Mouse (Mus musculus) 3T3-L1 (cell line): ENCODE measurements at regions not wholly inside any gene's neighbourhood (a gene's known extent, or its start where the extent isn't known, plus 50 kb on each side); places are given as distances from the start of the nearest gene placed in this dataset.

Experiments used
- DNase-seq: peaks from one replicate; pipeline ENCODE4 v3.0.0-alpha.2; 2015; ENCODE audit warnings: low read depth, low spot score

DNA sequence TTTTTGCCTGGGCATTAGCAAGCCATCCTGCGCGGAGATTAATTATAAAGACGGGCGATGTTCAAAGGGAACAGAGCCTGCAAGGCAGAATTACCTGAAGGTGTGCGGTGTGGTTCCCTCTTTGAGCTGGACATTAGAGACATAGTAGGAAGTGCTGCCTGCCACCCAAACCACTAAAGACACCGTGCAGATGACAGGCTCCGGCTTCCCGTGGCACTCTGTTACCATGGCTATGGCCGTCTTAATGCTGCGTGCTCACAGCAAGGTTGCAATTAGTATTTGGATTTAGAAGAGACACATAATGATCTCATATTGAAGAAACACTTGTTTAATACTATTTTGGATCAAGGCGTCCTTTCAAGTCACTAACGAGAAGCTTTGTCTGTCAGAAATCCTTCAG lies 95.0 kb upstream of the Sox5 start:
- DNase-seq: no peak

DNA sequence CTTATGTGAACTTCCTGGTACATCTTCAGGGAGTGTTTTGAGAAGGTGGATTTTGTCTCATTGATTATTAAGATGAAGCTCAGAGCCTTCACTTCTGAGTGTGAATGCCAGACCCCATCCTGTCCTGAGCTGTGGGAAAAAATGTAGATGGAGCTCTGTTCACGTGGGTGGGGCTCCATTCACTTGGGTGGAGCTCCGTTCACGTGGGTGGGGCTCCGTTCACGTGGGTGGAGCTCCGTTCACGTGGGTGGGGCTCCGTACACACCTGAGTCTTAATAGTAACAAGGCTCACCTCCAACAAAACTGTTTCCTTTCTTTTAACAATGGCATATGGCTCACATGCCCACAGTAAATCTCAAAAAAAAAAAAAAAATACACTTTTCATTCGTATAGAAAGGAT lies 94.1 kb upstream of the Sox5 start:
- DNase-seq: no peak

DNA sequence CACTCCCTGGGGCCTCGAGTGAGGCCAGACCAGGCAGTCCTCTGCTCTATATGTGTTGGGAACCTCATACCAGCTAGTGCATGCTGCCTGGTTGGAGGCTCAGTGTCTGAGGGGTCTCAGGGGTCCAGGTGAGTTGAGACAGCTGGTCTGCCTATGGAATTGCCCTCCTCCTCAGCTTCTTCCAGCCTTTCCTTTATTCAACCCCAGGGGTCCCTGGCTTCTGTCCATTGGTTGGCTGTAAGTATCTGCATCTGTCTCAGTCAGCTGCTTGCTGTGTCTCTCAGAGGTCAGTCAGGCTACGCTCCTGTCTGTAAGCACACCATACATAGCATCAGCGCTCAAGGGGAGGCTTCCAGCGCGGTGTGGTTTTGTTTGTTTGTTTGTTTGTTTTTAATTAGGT lies 92.5 kb upstream of the Sox5 start:
- DNase-seq: no peak

DNA sequence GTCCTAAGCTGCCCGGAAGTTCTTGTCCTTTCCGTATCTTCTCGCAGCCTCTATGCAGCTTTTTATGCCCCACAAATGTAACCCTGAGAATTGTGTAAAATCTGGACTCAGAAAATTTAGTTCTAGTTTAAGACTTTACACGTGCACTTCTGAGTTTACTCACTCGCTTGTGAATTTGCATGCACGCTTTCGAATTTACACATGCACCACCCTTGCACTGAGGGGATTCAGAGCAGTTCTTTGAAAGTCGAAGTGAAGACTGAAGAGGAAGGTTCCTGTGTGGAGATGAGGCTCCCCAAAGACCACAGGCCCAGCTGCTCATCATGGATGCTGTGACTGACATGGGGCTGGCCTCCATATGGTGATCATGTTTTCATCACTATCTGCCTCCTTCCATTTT lies 89.2 kb upstream of the Sox5 start:
- no peak for DNase-seq

DNA sequence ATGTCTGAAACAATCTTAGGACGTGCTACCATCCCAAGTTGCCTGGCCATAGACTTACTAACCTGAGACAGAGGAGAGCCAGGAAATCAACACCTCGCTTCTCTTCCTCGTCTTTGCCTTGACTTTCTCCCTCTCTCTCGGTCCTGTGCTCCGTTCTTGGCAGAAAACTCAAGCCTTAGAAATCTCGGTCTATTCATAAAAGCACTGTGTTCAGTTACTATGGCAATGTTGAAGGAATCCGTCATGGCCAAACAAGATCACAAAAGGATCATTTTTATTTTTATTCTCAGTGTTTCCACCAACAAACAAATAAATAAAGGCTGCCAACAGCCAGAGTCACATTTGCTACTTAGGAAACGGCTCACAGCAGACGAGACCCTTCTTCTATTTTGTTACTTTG lies 85.6 kb upstream of the Sox5 start:
- DNase-seq: no peak

DNA sequence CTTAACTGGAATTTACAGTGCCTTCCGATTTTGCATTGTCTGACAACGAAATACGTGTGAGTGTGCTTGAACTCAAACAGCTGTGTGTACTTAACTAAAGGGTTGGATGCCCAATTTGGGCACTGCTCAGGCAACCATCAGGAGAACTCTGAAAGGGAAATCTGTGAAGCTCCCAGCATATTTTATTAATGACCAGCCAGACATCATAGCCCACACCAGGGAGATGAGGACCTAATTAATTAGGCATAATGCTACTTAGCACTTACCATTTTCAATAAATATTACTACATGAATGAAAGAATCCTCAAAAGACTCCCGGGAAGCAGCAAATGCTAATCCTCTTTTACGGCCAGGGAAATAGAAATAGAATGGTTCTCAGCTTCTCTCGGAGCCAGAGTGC lies 82.2 kb upstream of the Sox5 start:
- DNase-seq: no peak

DNA sequence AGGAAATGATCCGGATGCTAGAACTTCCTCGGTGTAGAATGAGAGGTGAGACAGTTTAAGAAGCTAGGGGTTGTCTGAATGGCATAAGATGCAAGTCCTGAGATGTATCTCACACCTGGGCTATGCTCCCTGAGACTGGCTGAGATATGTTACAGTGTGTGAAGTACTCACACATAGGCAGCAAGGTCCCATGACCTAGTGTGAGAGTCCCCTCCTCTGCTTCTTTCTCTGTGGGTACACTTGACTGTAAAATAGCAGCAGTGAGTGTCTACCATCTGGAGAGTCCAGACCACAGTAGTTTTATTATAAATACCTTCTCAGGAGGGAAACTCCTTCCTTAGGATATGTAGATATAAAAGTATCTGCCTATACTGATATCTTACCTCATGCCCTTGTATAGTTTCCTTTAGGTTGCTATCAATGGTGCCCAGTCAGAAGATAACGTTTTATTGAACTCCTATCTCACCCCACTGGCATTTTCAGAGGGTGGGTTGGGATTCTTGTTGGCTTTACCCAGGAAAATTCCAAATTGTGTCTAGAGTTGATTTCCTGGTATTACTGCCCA lies 81.7 kb upstream of the Sox5 start:
- no peak for DNase-seq

DNA sequence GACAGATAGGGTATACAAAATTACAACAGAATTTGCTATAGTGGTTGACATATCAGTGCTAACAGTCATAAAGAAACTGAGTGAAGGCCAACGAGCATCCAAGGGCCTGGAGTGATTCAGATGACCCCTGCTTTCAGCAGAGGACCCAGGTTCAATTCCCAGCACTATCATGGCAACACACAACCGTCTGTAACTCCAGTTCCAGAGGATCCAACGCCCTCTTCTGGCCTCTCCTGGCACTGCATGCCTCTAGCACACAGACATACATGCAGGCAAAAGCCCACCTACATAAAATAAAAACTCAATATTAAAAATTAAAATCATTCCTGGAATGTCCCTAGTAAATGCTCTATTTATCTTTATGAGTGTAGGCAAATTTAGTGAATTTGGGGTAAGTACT lies 59.7 kb upstream of the Sox5 start:
- no peak for DNase-seq

DNA sequence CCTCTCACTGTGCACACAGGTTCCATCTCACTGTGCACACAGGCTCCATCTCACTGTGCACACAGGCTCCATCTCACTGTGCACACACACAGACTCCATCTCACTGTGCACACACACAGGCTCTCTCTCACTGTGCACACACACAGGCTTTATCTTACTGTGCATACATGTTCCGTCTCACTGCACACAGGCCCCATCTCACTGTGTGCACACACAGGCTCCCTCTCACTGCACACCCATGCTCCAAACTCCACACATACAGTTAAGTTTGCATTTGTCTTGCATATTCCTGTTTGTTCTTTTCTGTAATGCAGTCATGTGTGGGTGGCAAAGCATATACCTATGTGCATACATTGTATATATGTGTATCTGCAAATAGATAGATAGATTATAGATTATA lies 57.6 kb upstream of the Sox5 start:
- DNase-seq: no peak

DNA sequence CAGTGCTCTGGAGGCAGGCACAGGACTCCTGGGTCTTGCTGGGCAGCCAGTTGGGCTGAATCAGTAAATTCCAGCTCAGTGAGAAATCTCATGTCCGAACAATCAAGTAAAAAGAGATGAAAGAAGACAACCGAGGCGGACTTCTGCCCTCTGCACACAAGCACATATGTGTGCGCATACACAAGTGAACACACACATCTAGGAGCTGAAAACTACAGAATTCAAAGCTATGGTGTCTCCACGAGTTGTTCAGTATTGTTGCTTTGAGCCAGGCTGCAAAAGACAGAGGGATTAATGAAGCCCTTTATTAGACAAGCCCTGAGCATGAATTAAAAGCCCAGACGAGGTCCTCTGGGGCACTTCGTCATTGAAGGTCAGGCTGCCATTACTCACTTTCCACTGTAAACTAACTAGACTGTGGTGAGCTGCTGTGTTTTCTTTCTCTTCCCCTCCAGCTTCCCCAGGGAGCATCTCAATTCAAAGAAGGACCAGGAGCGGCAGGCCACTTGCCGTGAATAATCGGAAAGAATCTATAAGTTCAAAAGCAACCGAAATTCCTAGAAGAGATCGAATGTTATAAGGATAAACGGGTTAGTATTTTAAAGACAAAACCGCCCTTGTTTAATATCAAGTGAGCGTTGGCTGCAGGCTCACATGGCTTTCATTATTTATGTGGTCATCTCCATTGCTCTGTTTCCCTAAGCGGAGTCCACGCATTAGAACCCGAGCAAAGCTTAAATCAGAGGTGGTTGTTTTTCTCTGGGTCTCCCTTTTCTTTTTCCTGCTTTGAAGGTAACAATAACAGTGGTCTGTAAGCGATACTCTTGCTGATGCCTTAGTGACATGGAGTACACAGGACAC lies 52.8 kb upstream of the Sox5 start:
- no peak for DNase-seq
